Mouse (Mus musculus) embryonic facial prominence, embryonic 15.5 days (tissue): ENCODE data around the gene Spdl1. TPM values are rescaled to one million over a fixed set of nuclear protein-coding genes. Genes with fewer than 3 reads are reported as not detected.

ENCODE experiments used
- ATAC-seq: fragments of 200-750 bp; cut with Nextera tagmentation; 2 replicates; pipeline ENCODE4 v1.8.0; 2017; ENCODE audit warnings: low read depth, moderate TSS enrichment; ENCODE audit not compliant: insufficient number of reproducible peaks, low FRiP score, low TSS enrichment
- H3K27ac ChIP-seq: fragments of 300-500 bp; sonication (generic); replicated peaks from 2 replicates; pipeline ENCODE4 v1.5.1; 2015; ENCODE audit warnings: mild to moderate bottlenecking, inconsistent platforms
- H3K27me3 ChIP-seq: fragments of 300-500 bp; sonication (generic); 2 replicates; pipeline ENCODE4 v1.6.1; 2015; ENCODE audit warnings: inconsistent platforms
- H3K36me3 ChIP-seq: fragments of 300-500 bp; sonication (generic); 2 replicates; pipeline ENCODE4 v1.6.1; 2015; ENCODE audit warnings: mild to moderate bottlenecking, inconsistent platforms
- H3K4me1 ChIP-seq: fragments of 300-500 bp; sonication (generic); 2 replicates; pipeline ENCODE4 v1.6.1; 2015; ENCODE audit warnings: inconsistent platforms
- H3K4me2 ChIP-seq: fragments of 300-500 bp; sonication (generic); replicated peaks from 2 replicates; pipeline ENCODE4 v1.6.1; 2015; ENCODE audit warnings: mild to moderate bottlenecking, inconsistent platforms
- H3K4me3 ChIP-seq: fragments of 300-500 bp; sonication (generic); replicated peaks from 2 replicates; pipeline ENCODE4 v1.5.1; 2015; ENCODE audit warnings: mild to moderate bottlenecking, inconsistent platforms
- H3K9ac ChIP-seq: fragments of 300-500 bp; sonication (generic); 2 replicates; pipeline ENCODE4 v1.6.1; 2015; ENCODE audit warnings: inconsistent platforms
- H3K9me3 ChIP-seq: fragments of 300-500 bp; sonication (generic); replicated peaks from 2 replicates; pipeline ENCODE4 v1.6.1; 2016; ENCODE audit warnings: inconsistent platforms
- WGBS: fragments of 180-500 bp; shearing (Covaris S2); methylation state at CpG from one replicate; pipeline ENCODE4 v1.1.7; 2015; 5-methylcytosine and 5-hydroxymethylcytosine counted together
- polyA plus RNA-seq: library from polyadenylated mRNA; unstranded; fragments of >200 nt; fragmentation: Nextera tagmentation; extraction: Ambion mirVana; gene quantifications from 2 replicates; pipeline ENCODE4 v1.2.1, GENCODE M21; 2015

Gene Spdl1
- polyA plus RNA-seq, 1 experiment from 2014 or later = 14.4 TPM

DNA sequence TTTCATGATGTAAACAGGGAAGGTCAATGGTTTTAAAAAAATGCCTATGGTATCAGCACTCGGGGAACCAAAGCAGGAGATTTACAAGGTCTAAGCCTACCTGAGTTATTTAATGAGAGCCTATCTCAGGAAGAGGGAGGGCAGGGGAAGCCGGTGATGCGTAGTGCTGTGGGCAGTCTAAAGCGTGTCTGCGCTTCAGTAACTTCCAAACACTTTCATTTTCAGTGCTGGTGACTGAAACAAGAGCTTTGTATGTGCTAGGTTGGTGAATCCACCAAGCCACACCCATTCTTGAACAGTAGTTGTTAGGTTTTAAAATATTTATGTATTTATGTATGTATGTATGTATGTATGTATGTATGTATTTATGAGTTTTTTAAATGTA lies 12.8 kb upstream of the Spdl1 start:
- Histone ChIP-seq H3K4me1 (no peaks in the 10 kb centered on the region), H3K4me3 (no peak overlapping the region), H3K9ac (no peak overlapping the region), H3K27ac (no peak overlapping the region), H3K4me2 (no peak overlapping the region), H3K27me3 (no peaks in the 10 kb centered on the region), H3K36me3 (no peaks in the 10 kb centered on the region), H3K9me3 (no peaks in the 10 kb centered on the region)
- 84% methylated on average over 5 of the region's 5 CpGs for WGBS
- ATAC-seq = no peak

GRCm38 (mm10) chr11:34845567-34846267 lies 12.3 kb upstream of the Spdl1 start:
- Histone ChIP-seq H3K27me3 (no peaks in the 10 kb centered on the region), H3K4me1 (no peaks in the 10 kb centered on the region), H3K36me3 (no peaks in the 10 kb centered on the region), H3K4me3 (no peak overlapping the region), H3K4me2 (no peak overlapping the region), H3K27ac (no peak overlapping the region), H3K9me3 (no peaks in the 10 kb centered on the region), H3K9ac (no peak overlapping the region)
- ATAC-seq = no peak
- 56% methylated on average over 22 of the region's 22 CpGs for WGBS

DNA sequence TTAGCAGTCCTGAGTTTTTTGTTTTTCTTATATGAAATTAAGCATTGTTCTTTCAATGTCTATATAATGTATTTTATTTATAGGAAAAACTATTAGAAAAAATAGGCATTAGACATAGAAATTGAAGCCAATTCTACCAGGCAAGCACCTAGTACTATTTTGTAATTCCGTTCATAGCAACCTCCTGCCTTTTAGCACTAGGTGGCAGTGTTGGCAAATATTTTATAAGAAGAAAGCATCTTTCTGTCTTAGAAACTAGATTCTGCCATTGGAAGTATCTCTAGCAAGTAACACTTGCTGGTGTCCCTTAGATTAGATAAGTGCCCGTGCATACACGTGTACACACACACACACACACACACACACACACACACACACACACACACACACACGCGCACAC lies 10.1 kb upstream of the Spdl1 start:
- Histone ChIP-seq H3K27ac (no peak overlapping the region), H3K9ac (no peak overlapping the region), H3K27me3 (no peaks in the 10 kb centered on the region), H3K4me2 (no peak overlapping the region), H3K4me1 (no peaks in the 10 kb centered on the region), H3K9me3 (no peaks in the 10 kb centered on the region), H3K36me3 (no peaks in the 10 kb centered on the region), H3K4me3 (no peak overlapping the region)
- 26% methylated on average over 5 of the region's 5 CpGs for WGBS
- ATAC-seq = no peak

DNA sequence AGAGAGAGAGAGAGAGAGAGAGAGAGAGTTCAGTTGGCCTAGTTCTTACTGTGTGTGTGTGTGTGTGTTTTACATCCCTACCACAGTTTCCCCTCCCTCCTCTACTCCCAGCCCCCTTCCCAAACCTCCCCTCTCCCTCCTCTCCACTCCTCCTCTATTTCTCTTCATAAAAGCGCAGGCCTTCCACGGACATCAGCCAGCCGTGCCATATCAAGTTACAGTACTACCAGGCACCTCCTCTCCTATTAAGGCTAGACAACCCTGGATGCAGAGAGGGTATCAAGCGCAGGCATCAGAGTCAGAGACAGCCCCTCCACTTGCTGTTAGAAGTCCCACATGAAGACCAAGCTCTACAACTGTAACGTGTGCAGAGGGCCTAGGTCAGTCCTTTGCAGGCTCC lies 6.8 kb upstream of the Spdl1 start:
- no peak for ATAC-seq
- 23% methylated on average over 5 of the region's 5 CpGs for WGBS
- Histone ChIP-seq H3K4me3 (no peak overlapping the region), H3K9me3 (no peaks in the 10 kb centered on the region), H3K9ac (no peak overlapping the region), H3K36me3 (no peaks in the 10 kb centered on the region), H3K4me1 (no peaks in the 10 kb centered on the region), H3K27ac (no peak overlapping the region), H3K4me2 (no peak overlapping the region), H3K27me3 (no peaks in the 10 kb centered on the region)

- 52% methylated on average over 4 of the region's 4 CpGs for WGBS
- Histone ChIP-seq H3K4me3 (no peak overlapping the region), H3K27ac (no peak overlapping the region), H3K4me1 (no peaks in the 10 kb centered on the region), H3K9me3 (no peaks in the 10 kb centered on the region), H3K4me2 (no peak overlapping the region), H3K27me3 (no peaks in the 10 kb centered on the region), H3K36me3 (no peaks in the 10 kb centered on the region), H3K9ac (no peak overlapping the region)
- ATAC-seq = no peak
Observed at GRCm38 (mm10) chr11:34839051-34839450, 5.6 kb upstream of the Spdl1 start.

DNA sequence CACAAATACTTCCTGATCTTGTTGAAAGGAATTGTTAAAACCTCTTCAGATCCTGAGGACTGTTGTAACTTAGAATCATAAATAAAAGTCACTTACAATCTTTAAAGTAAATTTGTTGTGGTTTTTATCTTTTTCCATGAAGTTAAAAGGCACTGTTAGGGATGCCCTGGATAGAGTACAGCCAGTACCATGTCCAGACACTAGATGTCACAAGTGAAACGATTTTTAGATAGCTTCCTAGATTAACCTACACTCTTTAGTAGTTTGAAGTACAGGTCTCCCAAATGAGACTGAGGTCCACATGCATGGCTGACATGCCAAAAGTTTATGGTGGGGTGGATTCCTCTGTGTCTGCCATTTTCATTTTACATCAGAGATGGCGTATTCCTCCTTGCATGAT lies 2.8 kb upstream of the Spdl1 start:
- WGBS = 39% methylated on average over 2 of the region's 2 CpGs
- no peak overlapping the region for H3K4me3 ChIP-seq

GRCm38 (mm10) chr11:34832678-34833077 lies 763 bp downstream of the Spdl1 start:
- Histone ChIP-seq H3K27ac (no peak overlapping the region), H3K4me2 (peak overlapping the region; percentile 81), H3K9ac (peak overlapping the region; percentile 60), H3K4me1 (peaks cover 6% of the 10 kb centered on the region), H3K4me3 (peak overlapping the region; percentile 74), H3K27me3 (no peaks in the 10 kb centered on the region), H3K9me3 (no peaks in the 10 kb centered on the region), H3K36me3 (peaks cover 16% of the 10 kb centered on the region)
- 9% methylated on average over 4 of the region's 5 CpGs for WGBS
- no peak for ATAC-seq

More for the DNA sequence above, 2.8 kb upstream of the Spdl1 start:
- Histone ChIP-seq H3K36me3 (no peaks in the 10 kb centered on the region), H3K9ac (no peak overlapping the region), H3K27me3 (no peaks in the 10 kb centered on the region), H3K4me1 (peaks cover 6% of the 10 kb centered on the region), H3K4me2 (no peak overlapping the region), H3K27ac (no peak overlapping the region), H3K9me3 (no peaks in the 10 kb centered on the region)
- no peak for ATAC-seq

- Histone ChIP-seq H3K9ac (no peak overlapping the region), H3K27me3 (no peaks in the 10 kb centered on the region), H3K4me3 (no peak overlapping the region), H3K27ac (no peak overlapping the region), H3K36me3 (peaks cover 23% of the 10 kb centered on the region), H3K4me2 (no peak overlapping the region), H3K4me1 (peaks cover 6% of the 10 kb centered on the region), H3K9me3 (no peaks in the 10 kb centered on the region)
- ATAC-seq = no peak
- 92% methylated on average over 3 of the region's 3 CpGs for WGBS
Observed at GRCm38 (mm10) chr11:34827803-34828202, 5.6 kb downstream of the Spdl1 start.

DNA sequence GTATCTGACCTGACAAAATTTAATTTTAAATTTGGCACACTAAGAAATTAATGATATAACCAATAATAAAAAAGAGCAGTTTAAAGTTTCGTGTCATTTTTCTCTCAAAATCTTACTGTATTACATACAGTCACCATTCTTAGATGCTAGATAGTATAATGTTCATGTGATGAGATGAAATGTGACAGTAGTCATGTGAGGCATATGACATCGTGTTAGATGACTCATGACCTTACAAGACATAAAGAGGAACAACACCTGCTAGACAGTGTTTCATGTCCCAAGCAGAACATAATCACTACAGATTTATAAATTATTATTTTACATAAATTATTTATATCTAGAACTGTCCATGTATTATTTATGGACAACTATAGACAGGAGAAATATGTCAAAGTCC lies 6.5 kb downstream of the Spdl1 start:
- Histone ChIP-seq H3K36me3 (peaks cover 29% of the 10 kb centered on the region), H3K4me2 (no peak overlapping the region), H3K27ac (no peak overlapping the region), H3K4me1 (no peaks in the 10 kb centered on the region), H3K9me3 (no peaks in the 10 kb centered on the region), H3K9ac (no peak overlapping the region), H3K4me3 (no peak overlapping the region), H3K27me3 (no peaks in the 10 kb centered on the region)
- WGBS = 89% methylated on average over 2 of the region's 2 CpGs
- ATAC-seq = no peak

DNA sequence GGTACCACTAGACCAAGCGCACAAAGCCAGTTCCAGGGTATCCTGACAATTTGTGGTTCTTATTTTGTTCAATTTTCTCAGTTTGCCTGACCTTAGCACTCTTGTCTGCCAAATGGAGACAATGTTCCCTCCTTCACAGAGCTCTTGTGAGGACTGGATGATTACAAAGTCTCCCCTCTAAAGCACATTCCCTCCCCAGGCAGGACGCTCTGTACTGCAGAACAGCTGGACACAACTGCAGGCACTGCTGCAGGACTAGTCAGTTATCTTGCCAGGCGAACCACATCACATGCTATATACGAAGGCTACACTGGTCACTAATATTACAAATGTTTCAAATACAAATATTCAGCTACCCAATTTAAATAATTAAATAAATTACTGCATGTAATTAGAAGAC lies 8.7 kb downstream of the Spdl1 start:
- Histone ChIP-seq H3K27ac (no peak overlapping the region), H3K27me3 (no peaks in the 10 kb centered on the region), H3K4me1 (no peaks in the 10 kb centered on the region), H3K9ac (no peak overlapping the region), H3K4me3 (no peak overlapping the region), H3K36me3 (peaks cover 37% of the 10 kb centered on the region), H3K4me2 (no peak overlapping the region), H3K9me3 (no peaks in the 10 kb centered on the region)
- ATAC-seq = no peak
- 91% methylated on average over 4 of the region's 4 CpGs for WGBS

DNA sequence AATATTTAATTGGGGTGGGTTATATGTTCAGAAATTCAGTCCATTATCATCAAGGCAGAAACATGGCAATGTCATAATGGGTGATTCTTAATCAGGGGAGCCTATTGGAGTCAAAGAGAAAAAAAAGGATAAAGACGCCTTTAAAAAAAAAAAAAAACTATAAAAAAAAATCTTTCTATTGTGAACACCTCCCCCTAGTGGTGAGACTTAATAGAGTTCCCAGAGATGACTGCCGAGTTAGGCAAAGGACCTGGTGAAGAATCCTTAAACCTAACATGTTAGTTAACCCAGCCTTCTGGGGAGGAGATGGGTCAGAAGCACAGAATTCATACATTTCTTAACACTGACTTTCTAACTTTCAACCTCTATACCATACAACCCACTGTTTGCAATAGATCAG lies 18.7 kb downstream of the Spdl1 start:
- Histone ChIP-seq H3K4me2 (no peak overlapping the region), H3K9ac (no peak overlapping the region), H3K4me3 (no peak overlapping the region), H3K27me3 (no peaks in the 10 kb centered on the region), H3K9me3 (no peaks in the 10 kb centered on the region), H3K27ac (no peak overlapping the region), H3K36me3 (peaks cover 53% of the 10 kb centered on the region), H3K4me1 (no peaks in the 10 kb centered on the region)
- WGBS = 9% methylated on average over 2 of the region's 2 CpGs
- no peak for ATAC-seq

DNA sequence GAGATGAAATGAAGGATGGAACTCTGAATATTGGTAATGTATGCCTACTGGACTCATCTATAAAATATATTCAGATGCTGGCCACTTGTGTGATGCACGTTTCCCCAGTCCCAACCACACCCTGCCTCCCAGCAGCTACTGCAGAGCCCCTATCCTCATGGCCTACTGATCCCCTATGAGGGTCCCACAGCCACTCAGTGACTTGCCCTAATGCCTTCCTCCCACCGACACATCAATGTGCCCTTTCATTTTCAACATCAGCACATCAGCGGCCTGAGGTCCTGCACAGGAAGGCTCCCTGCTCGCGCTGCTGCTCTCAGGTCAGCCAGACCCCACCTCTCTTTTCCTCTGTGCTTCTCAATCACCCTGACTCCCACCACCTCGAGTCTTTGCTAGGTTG lies 19.1 kb downstream of the Spdl1 start:
- H3K36me3 ChIP-seq = peaks cover 53% of the 10 kb centered on the region
- H3K9me3 ChIP-seq = no peaks in the 10 kb centered on the region
- H3K4me2 ChIP-seq = no peak overlapping the region
- WGBS = 87% methylated on average over 6 of the region's 6 CpGs
- H3K4me3 ChIP-seq = no peak overlapping the region
- no peaks in the 10 kb centered on the region for H3K4me1 ChIP-seq
- no peaks in the 10 kb centered on the region for H3K27me3 ChIP-seq
- no peak overlapping the region for H3K9ac ChIP-seq
- ATAC-seq = no peak
- no peak overlapping the region for H3K27ac ChIP-seq
